16 mouse cellular contexts compared by ENCODE assay signal in the genomic region with DNA sequence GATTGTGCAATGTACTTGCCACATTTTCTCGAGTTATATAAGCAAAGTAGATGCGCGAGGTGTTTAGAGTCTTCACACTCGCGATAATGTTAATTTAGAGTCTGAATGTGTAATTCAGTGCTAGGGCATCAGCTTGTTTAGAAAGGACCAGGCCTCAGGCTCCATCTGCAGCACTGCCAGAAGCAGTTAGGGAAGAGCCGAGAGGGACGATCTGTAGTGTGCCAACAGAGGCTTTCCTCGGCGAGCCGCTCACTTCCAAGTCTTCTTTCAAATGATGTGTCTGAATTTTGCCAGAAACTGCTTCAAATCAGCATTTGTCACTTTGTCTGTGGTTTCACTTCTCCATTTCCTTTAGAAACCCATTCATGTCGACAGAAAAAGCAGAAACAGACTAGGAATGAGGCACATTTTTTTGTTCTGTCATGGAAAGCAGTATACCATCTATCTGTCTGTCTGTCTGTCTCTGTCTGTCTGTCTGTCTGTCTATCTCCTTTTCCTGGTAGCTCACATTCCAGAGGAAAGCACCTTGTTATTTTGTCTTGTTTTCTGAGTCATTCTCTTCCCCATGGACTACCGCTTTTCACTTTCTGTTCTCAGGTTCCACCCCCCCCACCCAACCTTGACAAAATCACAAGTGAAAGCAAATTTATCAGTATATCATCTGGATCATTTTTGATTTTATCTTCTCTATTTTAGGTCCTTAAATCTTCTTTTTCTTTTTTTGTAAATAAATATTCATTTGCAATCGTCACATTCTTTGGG. TPM values are rescaled to one million over a fixed set of nuclear protein-coding genes. Genes with fewer than 3 reads are reported as not detected.
DNase-seq lines count a peak whose midpoint lies in the region; TF ChIP-seq lines count a peak whose summit lies in the region.
"Had no signal": no experiment of that assay in that cellular context is flagged by ENCODE, and none has a peak within 500 bp of the region (broad histone marks: within the 10 kb centered on the region; RNA-seq: fewer than 3 reads in every experiment).

No protein-coding gene starts in this region.

- H3K36me3 ChIP-seq in spleen, adult 2 months (ENCODE audit: control insufficient read depth, insufficient read depth, low read length) = no peaks in the 10 kb centered on the region
- H3K36me3 ChIP-seq in macrophage (ENCODE audit: inconsistent target) = no peaks in the 10 kb centered on the region
- H3K36me3 ChIP-seq: forebrain, embryonic 10.5 days; hindbrain, embryonic 10.5 days; neural tube, embryonic 15.5 days had no signal

- H3K4me1 ChIP-seq in spleen, adult 2 months (ENCODE audit: control insufficient read depth, insufficient read depth, insufficient read length) = peaks cover 6% of the 10 kb centered on the region
- H3K4me1 ChIP-seq: forebrain, embryonic 10.5 days; hindbrain, embryonic 10.5 days; neural tube, embryonic 15.5 days had no signal

- no peaks in the 10 kb centered on the region for H3K27me3 ChIP-seq in spleen, adult 2 months (ENCODE audit: control insufficient read depth, insufficient read depth, low read length)
- H3K27me3 ChIP-seq: neural tube, embryonic 15.5 days had no signal

- H3K79me2 ChIP-seq in macrophage (ENCODE audit: inconsistent target) = peaks cover 10% of the 10 kb centered on the region; the same call in 1 of the 2 replicates

- intact Hi-C loops in gastrocnemius, postnatal 36 days (cut with DNase I) = no loop called here

- peak overlapping the region; percentile 46 for H3K27ac ChIP-seq in spleen, adult 2 months (ENCODE audit: insufficient read depth, low read length)
- peak overlapping the region; percentile 84 for H3K27ac ChIP-seq in macrophage
- H3K27ac ChIP-seq: forebrain, embryonic 10.5 days; gastrocnemius, adult 2 months; hindbrain, embryonic 10.5 days; neural tube, embryonic 15.5 days had no signal

- H3K4me3 ChIP-seq in spleen, adult 2 months (ENCODE audit: extremely low read depth, insufficient read depth, insufficient read length) = no peak overlapping the region
- no peak overlapping the region for H3K4me3 ChIP-seq in macrophage (ENCODE audit: inconsistent target)
- H3K4me3 ChIP-seq: forebrain, embryonic 10.5 days; gastrocnemius, adult 2 months; hindbrain, embryonic 10.5 days; neural tube, embryonic 15.5 days had no signal

- WGBS in spleen, adult 2 months = 42% methylated on average over 13 of the region's 13 CpGs
- 42% methylated on average over 8 of the region's 13 CpGs for WGBS in macrophage (ENCODE audit: missing documents)

- no peak for TF ChIP-seq CTCF in spleen, adult 2 months (IDR thresholded peaks at IDR 0.05; ENCODE audit: extremely low read depth, insufficient read depth, insufficient read length, insufficient replicate concordance)

- no peak for TF ChIP-seq POLR2A in spleen, adult 2 months (IDR thresholded peaks at IDR 0.05; ENCODE audit: low read depth, low read length)

- peak; percentile 16 for DNase-seq in layer of hippocampus, adult 11-12 months (ENCODE audit: low spot score)
- DNase-seq in layer of hippocampus, postnatal 10 days (ENCODE audit: low spot score in 2 of 2) = no peak
- peak in 1 of 2 experiments; percentile 34 for DNase-seq in spleen, adult 2 months (ENCODE audit: low read depth in 1 of 2, low spot score in 2 of 2)
- no peak for DNase-seq in spleen, postnatal 4 days (ENCODE audit: low spot score in 2 of 2)
- peak; percentile 26 for DNase-seq in telencephalon, adult 2 months (ENCODE audit: low read depth, low spot score)
- DNase-seq in gastrocnemius, postnatal 36 days = no peak
- DNase-seq in kidney, adult 18-20 months = no peak
- DNase-seq: adrenal gland, postnatal 25 days; cerebellum, adult 18-20 months; gastrocnemius, adult 2 months; kidney, adult 9 months; lung, postnatal 14 days had no signal

RNA-seq across cellular contexts. Expression of a gene that starts 3.5 kb away (rescaled TPM):
- total RNA-seq in layer of hippocampus, postnatal 10 days (2021) = 1 to 10 TPM; 1.3 to 1.4 TPM
- polyA plus RNA-seq in spleen, adult 2 months (2012; rRNA removed) = 2.3 and 2.4 TPM in 2 replicates
- 100 to 1,000 TPM in 6 of 26 experiments, 10 to 100 TPM in 20; 10.6 to 117 (median 74.4) TPM for total RNA-seq in macrophage (2018; cell fraction: chromatin; rRNA removed)
- 100 to 1,000 TPM; 155 to 306 (median 211) TPM for total RNA-seq in macrophage (2018; cell fraction: cytosol; rRNA removed)
- 100 to 1,000 TPM in 24 of 26 experiments, 10 to 100 TPM in 2; 54.0 to 337 (median 209) TPM for total RNA-seq in macrophage (2018; cell fraction: nucleus; rRNA removed)
- polyA plus RNA-seq in macrophage (2018) = 156 to 374 TPM (median 283 TPM) in 3 replicates
- total RNA-seq in gastrocnemius, postnatal 36 days (2021) = under 1 TPM; 0.23 to 0.44 TPM

RNA-seq across cellular contexts. Expression of a gene that starts 47.4 kb away (rescaled TPM):
- total RNA-seq in layer of hippocampus, postnatal 10 days (2021) = 100 to 1,000 TPM; 310 to 357 TPM
- polyA plus RNA-seq in spleen, adult 2 months (2012; rRNA removed) = 26.3 and 27.8 TPM in 2 replicates
- 10 to 100 TPM; 10.9 to 46.8 (median 20.4) TPM for total RNA-seq in macrophage (2018; cell fraction: chromatin; rRNA removed)
- 100 to 1,000 TPM; 184 to 321 (median 261) TPM for total RNA-seq in macrophage (2018; cell fraction: cytosol; rRNA removed)
- total RNA-seq in macrophage (2018; cell fraction: nucleus; rRNA removed) = 100 to 1,000 TPM in 9 of 26 experiments, 10 to 100 TPM in 17; 54.4 to 191 (median 92.7) TPM
- 180 to 539 TPM (median 250 TPM) in 3 replicates for polyA plus RNA-seq in macrophage (2018)
- total RNA-seq in gastrocnemius, postnatal 36 days (2021) = 1,000 to 10,000 TPM; 1,149 to 1,583 TPM

Comparison
In these comparisons a context has a peak if more than half of its experiments do, and no peak if none do; other contexts are left out.
1. DNase-seq: peak in layer of hippocampus, adult 11-12 months (single experiment) and telencephalon, adult 2 months (single experiment); none in layer of hippocampus, postnatal 10 days (0 of 2), spleen, postnatal 4 days (0 of 2), gastrocnemius, postnatal 36 days (0 of 2) and kidney, adult 18-20 months (single experiment).